Mouse (Mus musculus): ENCODE measurements around the gene Nlrp9b. TPM values are rescaled to one million over a fixed set of nuclear protein-coding genes. Genes with fewer than 3 reads are reported as not detected.

Nlrp9b gene
- polyA plus RNA-seq (2017; shearing (Covaris generic)): not detected

GRCm38 (mm10) chr7:19991165-19991564, at the start of gene Nlrp9b:
Gene Nlrp9b (plus strand): TSS chr7:19991465.

GRCm38 (mm10) chr7:19950589-19950988, 40.7 kb upstream of the Nlrp9b start, which contains the start of gene Igsf23:
Gene Igsf23 (minus strand): TSS chr7:19950756.

GRCm38 (mm10) chr7:19964985-19965579, 26.2 kb upstream of the Nlrp9b start, which contains the start of gene Ceacam20:
Gene Ceacam20 (plus strand): TSS chr7:19965412.

DNA sequence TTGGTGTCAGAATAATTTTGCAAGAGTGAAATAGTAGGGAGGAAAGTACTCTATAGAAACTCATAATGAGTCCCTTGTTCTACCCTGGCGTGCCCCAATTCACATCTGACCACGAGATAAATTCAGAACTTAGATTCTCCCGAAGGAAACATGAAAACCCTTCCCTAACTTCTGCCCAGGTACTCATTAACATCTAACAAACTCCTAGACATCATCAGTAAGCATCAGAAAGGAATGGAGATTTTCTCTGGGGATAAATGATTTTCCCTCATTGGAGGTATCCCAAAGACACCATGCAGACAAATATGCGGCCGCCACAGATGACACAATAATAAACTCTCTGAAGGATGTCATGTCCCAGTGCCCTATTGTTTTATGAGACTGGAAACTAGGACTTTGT, 108.1 kb downstream of the Nlrp9b start, which contains the start of gene Vmn1r91:
Gene Vmn1r91 (plus strand): TSS at position 301 of the 400 bp plus-strand sequence.

GRCm38 (mm10) chr7:20122479-20122878, 131.2 kb downstream of the Nlrp9b start, which contains the start of gene Gm16442:
Gene Gm16442 (minus strand): TSS chr7:20122579.

Other genes starting within 250 kb of the Nlrp9b start
- gene Nectin2, start 241.0 kb upstream of the Nlrp9b start, polyA plus RNA-seq (2017; shearing (Covaris generic)): not detected
- gene Bcam, start 220.4 kb upstream of the Nlrp9b start, polyA plus RNA-seq (2017; shearing (Covaris generic)): 0.42 TPM
- gene Cblc, start 194.7 kb upstream of the Nlrp9b start, polyA plus RNA-seq (2017; shearing (Covaris generic)): not detected
- 67.2 TPM for gene Bcl3, start 168.7 kb upstream of the Nlrp9b start, polyA plus RNA-seq (2017; shearing (Covaris generic))
- not detected for gene Gm19345, start 139.5 kb upstream of the Nlrp9b start, polyA plus RNA-seq (2017; shearing (Covaris generic))
- 0.31 TPM for gene Ceacam16, start 130.2 kb upstream of the Nlrp9b start, polyA plus RNA-seq (2017; shearing (Covaris generic))
- not detected for gene Ceacam19, start 103.5 kb upstream of the Nlrp9b start, polyA plus RNA-seq (2017; shearing (Covaris generic))
- gene Pvr, start 70.3 kb upstream of the Nlrp9b start, polyA plus RNA-seq (2017; shearing (Covaris generic)): 77.9 TPM
- gene Igsf23, start 40.7 kb upstream of the Nlrp9b start, polyA plus RNA-seq (2017; shearing (Covaris generic)): 29.4 TPM
- not detected for gene Ceacam20, start 26.1 kb upstream of the Nlrp9b start, polyA plus RNA-seq (2017; shearing (Covaris generic))
- gene Vmn1r91, start 108.2 kb downstream of the Nlrp9b start, polyA plus RNA-seq (2017; shearing (Covaris generic)): not detected
- gene Gm16442, start 131.1 kb downstream of the Nlrp9b start, polyA plus RNA-seq (2017; shearing (Covaris generic)): not detected
- gene Vmn1r93, start 147.6 kb downstream of the Nlrp9b start, polyA plus RNA-seq (2017; shearing (Covaris generic)): not detected
- gene Vmn1r94, start 176.9 kb downstream of the Nlrp9b start, polyA plus RNA-seq (2017; shearing (Covaris generic)): not detected
- not detected for gene Vmn1r95, start 202.2 kb downstream of the Nlrp9b start, polyA plus RNA-seq (2017; shearing (Covaris generic))
- not detected for gene Gm6164, start 214.1 kb downstream of the Nlrp9b start, polyA plus RNA-seq (2017; shearing (Covaris generic))
- not detected for gene Gm4498, start 242.4 kb downstream of the Nlrp9b start, polyA plus RNA-seq (2017; shearing (Covaris generic))